Mouse (Mus musculus) ES-E14 (cell line): ENCODE results near the gene Hoxc11. TPM values are rescaled to one million over a fixed set of nuclear protein-coding genes. Genes with fewer than 3 reads are reported as not detected.

ENCODE experiments used
- DNase-seq: peaks from one replicate; pipeline ENCODE4 v3.0.0-alpha.2; 2013; ENCODE audit warnings: low read depth, low spot score
- H3K27ac ChIP-seq: 2 replicates; pipeline ENCODE4 v1.5.1; 2012; ENCODE audit warnings: low read depth, mild to moderate bottlenecking, low read length, moderate library complexity, mixed read lengths; ENCODE audit not compliant: poor library complexity, insufficient read depth, severe bottlenecking
- H3K36me3 ChIP-seq: 2 replicates; pipeline ENCODE4 v1.6.1; 2012; ENCODE audit warnings: mild to moderate bottlenecking, low read length, moderate library complexity, mixed read lengths; ENCODE audit not compliant: control insufficient read depth, poor library complexity, insufficient read depth, severe bottlenecking
- H3K4me1 ChIP-seq, 2 experiments: fragments of 150-350 bp in 1 of 2; sonication (generic) in 1 of 2; 2 replicates each; pipeline ENCODE4 v1.6.1; 2012; ENCODE audit warnings: low read length in 2 of 2, mild to moderate bottlenecking in 1 of 2, mixed read lengths in 1 of 2; ENCODE audit not compliant: control insufficient read depth in 2 of 2, insufficient read depth in 2 of 2, poor library complexity in 1 of 2
- H3K4me3 ChIP-seq, 2 experiments: fragments of 150-350 bp in 1 of 2; sonication (generic) in 1 of 2; 2 replicates each; pipeline ENCODE4 v1.5.1; 2012; ENCODE audit warnings: low read length in 2 of 2, low read depth in 1 of 2, mild to moderate bottlenecking in 1 of 2, mixed read lengths in 1 of 2; ENCODE audit not compliant: insufficient read depth in 1 of 2, poor library complexity in 1 of 2, severe bottlenecking in 1 of 2
- H3K9ac ChIP-seq: 2 replicates; pipeline ENCODE4 v1.6.1; 2012; ENCODE audit warnings: low read depth, mild to moderate bottlenecking, low read length, mixed read lengths; ENCODE audit not compliant: poor library complexity, insufficient read depth, severe bottlenecking
- H3K9me3 ChIP-seq: fragments of 150-350 bp; sonication (generic); 2 replicates; pipeline ENCODE4 v1.6.1; 2012; ENCODE audit warnings: low read depth, mild to moderate bottlenecking, low read length; ENCODE audit not compliant: control insufficient read depth, insufficient read depth
- CHD2 ChIP-seq: IDR thresholded peaks from 2 replicates; pipeline ENCODE4 v1.6.1; 2014; ENCODE audit warnings: mild to moderate bottlenecking, low read depth, low read length, inconsistent platforms
- HCFC1 ChIP-seq: IDR thresholded peaks from 2 replicates; pipeline ENCODE4 v1.6.1; 2012; ENCODE audit warnings: low read length, inconsistent platforms, borderline replicate concordance; ENCODE audit not compliant: insufficient read depth
- MAFK ChIP-seq: IDR thresholded peaks from 2 replicates; pipeline ENCODE4 v1.6.1; 2014; ENCODE audit warnings: mild to moderate bottlenecking, low read depth, low read length, inconsistent platforms; ENCODE audit not compliant: insufficient read depth
- ZC3H11A ChIP-seq: IDR thresholded peaks from 2 replicates; pipeline ENCODE4 v1.6.1; 2012; ENCODE audit warnings: low read depth, mild to moderate bottlenecking, inconsistent platforms, low read length, borderline replicate concordance
- ZNF384 ChIP-seq: IDR thresholded peaks from 2 replicates; pipeline ENCODE4 v1.6.1; 2012; ENCODE audit warnings: low read depth, low read length, inconsistent platforms
- in situ Hi-C, 2 experiments: fragments of 600-800 bp; cut with MboI; formaldehyde crosslinking; loops; one replicate each; pipeline ENCODE4 v1.15.1; 2025; ENCODE audit warnings: low sequenced_read_pairs in 2 of 2, inconsistent platforms in 1 of 2; ENCODE audit not compliant: unreplicated experiment in 2 of 2
- total RNA-seq: library from RNA; depleted of rRNA; stranded (reverse); fragments of 300-350 nt; gene quantifications from 2 replicates; pipeline ENCODE4 v1.2.3, GENCODE M21; 2012

Gene Hoxc11
- total RNA-seq, 1 experiment, result not detected

DNA sequence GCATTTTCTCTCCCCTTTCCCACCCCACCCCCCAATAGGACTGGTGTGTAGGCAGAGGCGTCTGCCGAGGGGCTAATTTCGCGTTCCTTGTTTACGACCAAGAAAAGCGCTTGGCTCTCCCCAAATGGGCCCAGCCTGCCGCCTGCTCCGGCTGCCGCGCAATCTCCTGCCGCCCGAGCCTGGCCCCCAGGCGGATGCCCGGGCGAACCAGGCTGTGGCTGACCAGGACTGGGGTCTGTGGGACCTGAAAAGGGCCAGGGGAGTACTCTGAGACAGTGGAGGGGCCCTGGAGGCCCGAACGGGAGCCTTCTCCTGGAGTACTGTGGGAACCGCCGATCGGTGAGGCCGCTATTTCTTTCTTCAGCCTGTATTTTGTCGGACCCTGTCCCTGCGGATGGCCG, 46.3 kb downstream of the Hoxc11 start:
- Histone ChIP-seq H3K9me3 (no peaks in the 10 kb centered on the region), H3K9ac (no peak overlapping the region; the same call in 1 of the 2 replicates), H3K4me1 (peaks cover 0 to 3% of the 10 kb centered on the region in 2 experiments; a peak in 1 of 4 replicates), H3K27ac (no peak overlapping the region), H3K4me3 (peak overlapping the region; percentile 7 to 25; a peak in 2 of 4 replicates), H3K36me3 (no peaks in the 10 kb centered on the region)
- no peak for DNase-seq
- in situ Hi-C loops, result no loop called here
- TF ChIP-seq MAFK (no peak), ZC3H11A (no peak), ZNF384 (no peak), CHD2 (no peak), HCFC1 (no peak)

DNA sequence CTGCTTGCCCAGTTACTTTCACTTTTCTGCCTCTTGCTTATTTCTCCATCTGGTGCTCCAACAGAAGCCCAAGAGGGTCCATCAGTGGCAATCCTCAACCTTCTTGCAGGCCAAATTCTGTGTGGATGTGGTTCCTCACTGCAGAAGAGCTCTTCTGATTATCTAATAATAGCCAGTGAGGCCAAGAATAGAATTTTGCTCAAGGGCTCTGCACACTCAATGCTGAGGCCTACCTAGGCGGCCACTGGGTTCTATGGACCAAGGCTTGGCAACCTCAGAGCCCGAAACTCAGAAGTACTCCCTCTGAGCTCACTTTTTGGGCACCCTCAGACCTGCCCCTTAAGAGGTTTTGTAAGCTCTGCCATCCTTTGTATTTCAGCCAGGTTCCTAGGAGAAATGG, 47.1 kb downstream of the Hoxc11 start:
- in situ Hi-C loops, result no loop called here
- H3K9ac ChIP-seq, result no peak overlapping the region
- H3K9me3 ChIP-seq, result no peaks in the 10 kb centered on the region
- no peak overlapping the region for H3K4me3 ChIP-seq
- H3K27ac ChIP-seq, result no peak overlapping the region
- TF ChIP-seq MAFK (no peak), HCFC1 (no peak), CHD2 (no peak), ZNF384 (no peak), ZC3H11A (no peak)
- peaks cover 0 to 3% of the 10 kb centered on the region in 2 experiments; a peak in 1 of 4 replicates for H3K4me1 ChIP-seq
- no peak for DNase-seq
- no peaks in the 10 kb centered on the region for H3K36me3 ChIP-seq

DNA sequence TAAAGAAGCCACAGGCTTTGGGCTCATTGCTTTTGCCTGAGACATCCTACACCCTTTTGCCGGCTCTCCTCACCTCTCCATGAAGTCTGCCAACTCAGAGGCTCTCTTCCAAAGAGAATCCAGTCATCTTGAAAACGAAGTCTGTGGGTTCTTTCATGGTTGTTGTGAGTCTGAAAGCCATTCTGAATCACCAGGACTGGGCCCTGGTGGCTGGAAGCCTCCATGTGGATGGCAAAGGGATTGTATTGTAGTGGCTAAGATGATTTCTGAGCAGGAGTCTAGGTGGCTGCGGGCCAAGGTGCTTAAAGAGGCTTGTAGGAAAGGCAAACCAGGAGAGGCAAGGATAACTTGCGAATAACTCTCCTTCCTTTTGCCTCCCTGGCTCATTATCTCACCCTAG, 47.9 kb downstream of the Hoxc11 start:
- DNase-seq, result no peak
- H3K4me3 ChIP-seq, result no peak overlapping the region
- no peaks in the 10 kb centered on the region for H3K9me3 ChIP-seq
- no peaks in the 10 kb centered on the region for H3K36me3 ChIP-seq
- TF ChIP-seq CHD2, result no peak
- no peak for TF ChIP-seq MAFK
- H3K9ac ChIP-seq, result no peak overlapping the region
- peaks cover 0 to 3% of the 10 kb centered on the region in 2 experiments; a peak in 1 of 4 replicates for H3K4me1 ChIP-seq
- in situ Hi-C loops, result no loop called here
- no peak overlapping the region for H3K27ac ChIP-seq

DNA sequence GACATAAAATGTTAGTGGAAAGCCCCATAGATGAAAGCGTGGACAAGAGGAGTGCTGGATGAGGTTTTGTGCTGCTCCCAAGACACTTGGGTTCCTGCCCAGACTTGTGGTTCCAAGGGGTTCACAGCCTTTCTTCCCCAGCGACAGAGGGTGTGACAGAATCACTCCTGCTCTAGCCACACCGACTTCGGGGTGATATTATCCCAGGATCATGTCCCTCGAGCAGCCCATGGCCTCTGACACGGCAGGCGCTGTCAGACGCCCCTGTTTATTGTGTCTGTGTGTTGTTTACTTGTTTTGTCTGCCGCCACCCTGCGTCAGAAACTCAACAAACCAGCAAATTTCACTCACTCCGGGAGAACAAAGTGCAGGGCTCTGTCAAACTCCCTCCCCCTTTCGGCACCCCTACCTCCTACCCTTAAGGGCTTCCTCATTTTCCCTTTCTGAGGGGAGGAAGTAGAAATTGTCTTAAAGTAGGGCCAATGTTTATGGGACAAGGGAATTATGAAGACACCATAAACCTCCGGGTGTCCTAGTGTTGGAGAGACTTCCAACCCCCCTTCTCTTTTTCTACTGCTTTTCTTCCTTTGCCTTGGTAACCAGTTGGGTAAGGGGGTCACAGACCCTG, 48.7 kb downstream of the Hoxc11 start:
- DNase-seq, result no peak
- TF ChIP-seq MAFK (no peak), CHD2 (no peak), ZC3H11A (no peak), HCFC1 (no peak), ZNF384 (no peak)
- Histone ChIP-seq H3K27ac (no peak overlapping the region), H3K36me3 (no peaks in the 10 kb centered on the region), H3K4me1 (peaks cover 0 to 3% of the 10 kb centered on the region in 2 experiments; a peak in 1 of 4 replicates), H3K9me3 (no peaks in the 10 kb centered on the region), H3K9ac (no peak overlapping the region), H3K4me3 (no peak overlapping the region)
- in situ Hi-C loops, result no loop called here

DNA sequence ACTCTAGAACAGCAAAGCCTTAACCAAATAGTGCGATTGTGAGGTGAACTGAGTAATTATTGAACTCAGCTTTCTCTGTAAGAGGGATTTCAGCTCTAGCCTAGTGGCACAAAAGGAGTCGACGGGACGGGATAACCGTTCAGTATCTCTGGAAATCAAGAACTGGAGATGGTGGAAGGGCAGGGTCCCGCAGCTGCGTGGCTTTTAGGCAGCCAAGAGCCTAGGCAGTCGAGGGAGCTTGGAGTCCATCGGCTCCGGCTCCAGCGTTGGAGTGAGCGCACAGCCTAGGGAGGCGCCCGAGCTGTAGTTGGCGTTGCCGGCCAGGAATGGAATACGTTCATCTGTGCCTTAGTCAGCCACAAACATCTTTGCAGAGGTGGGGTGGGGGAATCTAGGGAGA, 51.1 kb downstream of the Hoxc11 start:
- Histone ChIP-seq H3K4me1 (no peaks in the 10 kb centered on the region), H3K4me3 (no peak overlapping the region), H3K9ac (no peak overlapping the region), H3K27ac (no peak overlapping the region), H3K36me3 (no peaks in the 10 kb centered on the region), H3K9me3 (no peaks in the 10 kb centered on the region)
- TF ChIP-seq ZNF384, result no peak
- in situ Hi-C loops, result no loop called here
- no peak for DNase-seq
